Mouse (Mus musculus): ENCODE data around the gene Hemk1. TPM values are rescaled to one million over a fixed set of nuclear protein-coding genes. Genes with fewer than 3 reads are reported as not detected.

The Hemk1 gene
- polyA plus RNA-seq, 1 experiment from 2014 or later, result 19.2 TPM

Other genes starting within 250 kb of the Hemk1 start
- 16.3 and 21.5 TPM in 2 replicates for gene Dock3, start 106.4 kb downstream of the Hemk1 start, polyA plus RNA-seq (2015; fragmentation: Nextera tagmentation; extraction: Ambion mirVana)
- 1.5 and 1.9 TPM in 2 replicates for gene Mapkapk3, start 48.5 kb downstream of the Hemk1 start, polyA plus RNA-seq (2015; fragmentation: Nextera tagmentation; extraction: Ambion mirVana)
- gene Cish, start 42.3 kb downstream of the Hemk1 start, polyA plus RNA-seq (2015; fragmentation: Nextera tagmentation; extraction: Ambion mirVana), result 8.6 and 9.4 TPM in 2 replicates
- 10.2 and 11.2 TPM in 2 replicates for gene 6430571L13Rik, start 2.3 kb upstream of the Hemk1 start, polyA plus RNA-seq (2015; fragmentation: Nextera tagmentation; extraction: Ambion mirVana)
- gene Cacna2d2, start 61.3 kb upstream of the Hemk1 start, polyA plus RNA-seq (2015; fragmentation: Nextera tagmentation; extraction: Ambion mirVana), result 9.1 and 9.3 TPM in 2 replicates
- gene Tmem115, start 195.6 kb upstream of the Hemk1 start, polyA plus RNA-seq (2015; fragmentation: Nextera tagmentation; extraction: Ambion mirVana), result 45.2 and 47.2 TPM in 2 replicates
- gene Cyb561d2, start 203.8 kb upstream of the Hemk1 start, polyA plus RNA-seq (2015; fragmentation: Nextera tagmentation; extraction: Ambion mirVana), result 44.4 and 50.7 TPM in 2 replicates
- gene Nprl2, start 203.9 kb upstream of the Hemk1 start, polyA plus RNA-seq (2015; fragmentation: Nextera tagmentation; extraction: Ambion mirVana), result 76.2 and 82.2 TPM in 2 replicates
- 3.5 and 6.1 TPM in 2 replicates for gene Zmynd10, start 208.9 kb upstream of the Hemk1 start, polyA plus RNA-seq (2015; fragmentation: Nextera tagmentation; extraction: Ambion mirVana)
- 45.3 and 49.4 TPM in 2 replicates for gene Rassf1, start 213.2 kb upstream of the Hemk1 start, polyA plus RNA-seq (2015; fragmentation: Nextera tagmentation; extraction: Ambion mirVana)
- 123 and 127 TPM in 2 replicates for gene Tusc2, start 224.9 kb upstream of the Hemk1 start, polyA plus RNA-seq (2015; fragmentation: Nextera tagmentation; extraction: Ambion mirVana)
- 69.6 and 74.9 TPM in 2 replicates for gene Hyal2, start 229.6 kb upstream of the Hemk1 start, polyA plus RNA-seq (2015; fragmentation: Nextera tagmentation; extraction: Ambion mirVana)
- gene Hyal1, start 238.6 kb upstream of the Hemk1 start, polyA plus RNA-seq (2015; fragmentation: Nextera tagmentation; extraction: Ambion mirVana), result 7.2 TPM in 2 replicates
- 14.9 and 18.6 TPM in 2 replicates for gene Naa80, start 240.5 kb upstream of the Hemk1 start, polyA plus RNA-seq (2015; fragmentation: Nextera tagmentation; extraction: Ambion mirVana)
- gene Hyal3, start 242.5 kb upstream of the Hemk1 start, polyA plus RNA-seq (2015; fragmentation: Nextera tagmentation; extraction: Ambion mirVana), result 2.0 and 2.4 TPM in 2 replicates
- gene Ifrd2, start 249.3 kb upstream of the Hemk1 start, polyA plus RNA-seq (2015; fragmentation: Nextera tagmentation; extraction: Ambion mirVana), result 14.6 and 15.4 TPM in 2 replicates

Data from midbrain, embryonic 16.5 days (tissue).